Mouse (Mus musculus) G1E-ER4 (cell line): ENCODE data around the gene Psma3. TPM values are rescaled to one million over a fixed set of nuclear protein-coding genes. Genes with fewer than 3 reads are reported as not detected.

Source experiments
- GATA1 ChIP-seq: IDR thresholded peaks from one replicate; pipeline ENCODE4 v1.8.0; 2012; ENCODE audit warnings: low read length, inconsistent platforms
- polyA plus RNA-seq: library from polyadenylated mRNA; stranded (reverse); fragments of >175 nt; gene quantifications from 2 replicates; pipeline ENCODE4 v1.2.3, GENCODE M21; 2012

The Psma3 gene
- polyA plus RNA-seq, result 12.0 and 14.2 TPM in 2 replicates

GRCm38 (mm10) chr12:70974441-70975266, at the start of gene Psma3:
TSS of gene Psma3 (plus strand) at chr12:70974621.
- no peak for TF ChIP-seq GATA1

DNA sequence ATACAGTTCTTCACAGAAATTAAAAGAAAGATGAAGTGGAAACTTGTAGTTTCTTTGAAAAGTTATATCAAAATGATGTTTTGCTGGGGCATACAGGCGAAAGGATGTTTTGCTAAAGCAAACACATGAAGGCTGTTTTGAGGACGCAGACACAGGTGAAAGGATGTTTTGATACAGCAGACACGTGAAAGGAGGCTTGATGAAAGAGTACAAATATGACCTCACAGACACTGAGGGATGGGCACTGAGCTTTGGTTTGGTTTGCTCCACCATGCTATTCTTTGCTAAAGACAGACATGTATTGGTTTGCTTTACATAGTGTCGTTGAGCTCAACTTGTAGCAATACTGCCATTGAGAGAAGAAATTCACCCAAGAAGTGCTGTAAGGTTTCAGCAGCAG, 44.6 kb upstream of the Psma3 start:
- no peak for TF ChIP-seq GATA1

DNA sequence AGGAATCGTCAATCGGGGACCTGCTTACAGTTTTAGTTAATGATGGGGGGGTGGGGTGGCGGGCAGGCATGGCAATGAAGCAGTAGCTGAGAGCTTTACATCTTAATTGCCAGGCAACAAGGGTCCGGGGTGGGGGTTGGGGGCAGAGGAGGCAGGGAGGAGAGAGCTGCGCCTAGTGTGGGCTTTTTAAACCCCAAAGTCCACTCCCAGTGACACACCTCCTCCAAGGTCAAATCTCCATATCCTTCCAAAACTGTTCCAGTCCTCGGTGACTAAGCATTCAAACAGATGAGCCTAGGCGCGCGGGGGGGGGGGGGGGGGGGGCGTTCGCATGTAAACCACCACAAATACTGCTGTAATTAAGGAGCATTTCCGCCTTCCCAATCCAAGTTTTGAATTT, 37.3 kb upstream of the Psma3 start:
- TF ChIP-seq GATA1, result no peak

- no peak for TF ChIP-seq GATA1
Measured at GRCm38 (mm10) chr12:70937571-70938384, 36.6 kb upstream of the Psma3 start, which contains the start of gene Actr10. TSS of gene Actr10 (plus strand) at chr12:70937857.

DNA sequence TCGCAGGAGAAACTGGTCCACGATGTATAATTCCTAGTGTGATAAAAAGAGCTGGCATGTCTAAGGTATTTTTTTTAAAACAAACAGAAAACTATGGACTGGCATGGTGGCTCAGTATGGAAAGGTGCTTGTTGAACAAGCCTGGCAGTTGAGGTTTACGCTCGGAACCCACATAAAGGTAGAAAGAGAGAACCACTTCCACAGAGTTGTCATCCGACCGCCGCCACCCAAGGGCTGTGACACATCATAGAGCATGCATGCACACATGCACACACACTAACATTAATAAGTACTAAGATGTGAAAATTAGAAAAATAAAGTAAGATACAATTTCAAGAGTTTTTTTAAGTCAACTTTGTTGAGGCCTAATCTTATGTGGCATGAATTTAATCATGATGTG, 33.6 kb upstream of the Psma3 start:
- no peak for TF ChIP-seq GATA1

GRCm38 (mm10) chr12:70944181-70944580, 30.2 kb upstream of the Psma3 start:
- TF ChIP-seq GATA1, result no peak

- no peak for TF ChIP-seq GATA1
Measured at GRCm38 (mm10) chr12:70946585-70947256, 27.7 kb upstream of the Psma3 start.

- no peak for TF ChIP-seq GATA1
Measured at GRCm38 (mm10) chr12:70958640-70959039, 15.8 kb upstream of the Psma3 start.

- no peak for TF ChIP-seq GATA1
Measured at GRCm38 (mm10) chr12:70967581-70967980, 6.8 kb upstream of the Psma3 start.

- TF ChIP-seq GATA1, result no peak
Measured at GRCm38 (mm10) chr12:70968141-70968790, 6.2 kb upstream of the Psma3 start.

DNA sequence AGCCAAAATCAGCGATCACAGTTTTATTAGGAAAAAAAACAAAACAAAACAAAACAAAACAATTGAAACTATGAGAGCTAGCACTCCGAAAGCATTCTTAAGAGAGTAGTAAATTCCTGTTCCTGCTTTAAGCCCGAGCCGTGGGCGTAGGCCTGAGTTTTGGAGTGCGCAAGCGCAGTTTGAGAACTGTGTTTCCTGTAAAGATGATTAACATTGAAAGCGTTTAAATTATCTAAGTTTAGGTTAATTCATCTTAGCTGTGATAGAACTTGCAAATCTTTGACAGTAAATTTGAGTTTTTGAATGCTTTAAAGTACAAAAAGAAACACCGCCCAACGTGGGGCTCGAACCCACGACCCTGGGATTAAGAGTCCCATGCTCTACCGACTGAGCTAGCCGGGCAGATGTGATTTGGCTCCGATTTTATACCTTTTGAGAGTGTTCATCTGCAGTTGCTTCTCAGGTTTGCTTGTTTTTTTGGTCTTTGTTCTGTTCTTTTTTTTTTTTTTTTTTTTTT, 5.6 kb upstream of the Psma3 start:
- TF ChIP-seq GATA1, result no peak

DNA sequence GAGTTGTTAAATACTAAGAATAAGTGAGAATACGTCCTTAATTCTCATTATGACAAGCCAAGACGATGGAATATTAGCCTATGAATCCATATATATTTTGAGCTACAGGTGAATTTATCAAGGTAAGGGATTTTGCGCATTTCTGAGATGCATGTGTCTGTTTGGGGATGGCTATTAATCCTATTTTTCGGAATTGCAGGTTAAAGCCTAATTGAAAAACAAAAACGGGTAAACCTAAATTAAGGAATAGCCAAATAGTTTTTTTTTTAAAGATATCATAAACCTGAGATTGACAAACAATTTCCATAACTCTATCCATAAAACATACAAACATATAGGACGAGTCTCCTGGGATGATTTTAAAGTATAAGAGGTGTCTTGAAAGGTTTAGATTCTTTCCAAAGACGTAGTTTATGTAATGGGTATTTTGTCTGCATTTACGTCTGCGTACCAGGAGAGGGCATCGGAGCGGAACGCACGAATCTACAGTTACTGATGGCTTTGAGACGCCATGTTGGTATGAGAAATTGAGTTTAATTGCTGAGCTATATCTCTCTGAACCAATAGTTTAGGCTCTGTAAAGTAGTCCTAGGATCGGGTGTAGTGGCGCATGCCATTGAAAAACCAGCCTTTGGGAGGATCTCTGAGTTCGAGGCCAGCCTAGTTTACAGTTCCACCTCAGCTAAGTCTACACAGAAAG, 4.8 kb upstream of the Psma3 start:
- no peak for TF ChIP-seq GATA1

DNA sequence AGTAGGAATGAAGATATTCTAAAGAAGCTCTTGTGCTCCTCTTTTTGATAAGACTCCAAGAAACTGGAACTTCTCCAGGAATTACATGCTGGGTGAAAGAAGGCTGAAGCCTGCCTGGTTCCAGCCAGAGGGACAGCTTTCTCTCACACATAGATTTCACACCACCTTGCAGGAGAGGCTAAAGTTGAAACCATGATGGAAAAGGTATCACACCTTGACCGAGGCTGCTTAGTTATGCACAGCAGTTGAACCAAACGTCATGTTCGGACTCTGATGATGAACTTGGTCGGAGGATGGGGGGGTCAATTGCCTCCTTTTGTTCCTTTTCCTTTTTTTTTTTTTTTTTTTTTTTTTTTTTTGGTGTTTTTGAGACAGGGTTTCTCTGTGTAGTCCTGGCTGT, 590 bp upstream of the Psma3 start:
- TF ChIP-seq GATA1, result no peak

- no peak for TF ChIP-seq GATA1
Measured at GRCm38 (mm10) chr12:70975406-70975805, 985 bp downstream of the Psma3 start.

DNA sequence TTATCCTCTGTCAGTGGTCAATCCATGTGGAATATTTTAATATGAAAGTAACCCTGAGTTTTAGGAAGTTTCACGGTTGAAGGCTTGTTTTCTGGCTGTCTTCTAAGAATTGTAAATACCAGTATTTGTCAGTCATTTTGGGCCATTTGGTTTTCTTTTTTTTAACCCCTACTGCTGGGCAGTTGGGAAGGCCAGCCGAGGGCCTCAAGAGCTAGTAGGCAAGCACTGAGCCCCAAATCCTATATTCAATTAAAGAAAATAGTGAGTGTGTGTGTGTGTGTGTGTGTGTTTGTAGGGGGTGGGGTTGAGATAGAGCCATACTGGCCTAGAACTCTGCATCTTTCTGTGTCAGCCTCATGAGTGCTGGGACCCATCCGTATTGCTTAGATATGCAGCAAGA, 1.5 kb downstream of the Psma3 start:
- no peak for TF ChIP-seq GATA1
